Mouse (Mus musculus): ENCODE measurements around the gene Pcolce. TPM values are rescaled to one million over a fixed set of nuclear protein-coding genes. Genes with fewer than 3 reads are reported as not detected.
"Not testable (repeated sequence)": the region's sequence is repeated elsewhere in the genome, so short reads cannot be mapped to it uniquely, and the experiment has no call there.

Gene Pcolce
- polyA plus RNA-seq, 1 experiment from 2014 or later, result 10.5 TPM

- 0 out of 2 replicates have a peak, but pooled peaks cover 4% of the 10 kb centered on the region for H3K4me1 ChIP-seq (ENCODE audit: control insufficient read depth, insufficient read depth, low read length)
- 84% methylated on average over 11 of the region's 11 CpGs for WGBS
- no peaks in the 10 kb centered on the region for H3K27me3 ChIP-seq (replicated peaks; ENCODE audit: control insufficient read depth, insufficient read depth, low read length)
- no peak overlapping the region for H3K4me3 ChIP-seq (ENCODE audit: low read depth, low read length)
- H3K4me2 ChIP-seq (ENCODE audit: low read length), result no peak overlapping the region
- no peaks in the 10 kb centered on the region for H3K36me3 ChIP-seq (ENCODE audit: control insufficient read depth, insufficient read depth, low read length)
- ATAC-seq, result no peak
- H3K9me3 ChIP-seq (replicated peaks; ENCODE audit: control insufficient read depth, low read length), result no peaks in the 10 kb centered on the region
- no peak for DNase-seq (ENCODE audit: low spot score)
- H3K27ac ChIP-seq (ENCODE audit: low read depth, low read length), result no peak overlapping the region
- H3K9ac ChIP-seq (ENCODE audit: low read length), result no peak overlapping the region
These were observed 10.4 kb upstream of the Pcolce start for GRCm38 (mm10) chr5:137623937-137624530.

DNA sequence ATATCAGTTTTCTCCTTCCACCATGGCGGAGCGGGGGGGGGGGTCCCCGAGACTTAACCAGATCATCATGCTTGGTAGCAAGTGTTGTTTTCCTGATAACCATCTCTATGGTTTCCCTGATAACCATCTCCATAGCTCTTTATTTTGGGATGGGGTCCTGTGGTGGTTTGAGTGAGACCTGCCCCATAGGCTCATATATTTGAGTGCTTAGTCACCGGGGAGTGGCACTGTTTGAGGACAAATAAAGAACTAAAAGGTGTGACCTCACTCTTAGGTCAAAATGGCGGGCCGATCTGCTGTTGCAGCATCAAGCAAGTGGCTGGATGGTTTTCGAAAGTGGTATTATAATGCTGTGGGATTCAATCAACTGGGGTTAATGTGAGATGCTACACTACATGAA lies 1.8 kb upstream of the Pcolce start:
- H3K9me3 ChIP-seq (replicated peaks; ENCODE audit: control insufficient read depth, low read length), result no peaks in the 10 kb centered on the region
- H3K9ac ChIP-seq (ENCODE audit: low read length), result no peak overlapping the region
- 92% methylated on average over 7 of the region's 7 CpGs for WGBS
- no peak for DNase-seq (ENCODE audit: low spot score)
- no peak for ATAC-seq
- no peak overlapping the region for H3K4me2 ChIP-seq (ENCODE audit: low read length)
- no peaks in the 10 kb centered on the region for H3K27me3 ChIP-seq (replicated peaks; ENCODE audit: control insufficient read depth, insufficient read depth, low read length)
- no peak overlapping the region for H3K27ac ChIP-seq (ENCODE audit: low read depth, low read length)
- no peak overlapping the region for H3K4me3 ChIP-seq (ENCODE audit: low read depth, low read length)
- no peaks in the 10 kb centered on the region for H3K36me3 ChIP-seq (ENCODE audit: control insufficient read depth, insufficient read depth, low read length)
- H3K4me1 ChIP-seq (ENCODE audit: control insufficient read depth, insufficient read depth, low read length), result no peaks in the 10 kb centered on the region

- H3K9me3 ChIP-seq (replicated peaks; ENCODE audit: control insufficient read depth, low read length); H3K4me3 ChIP-seq (ENCODE audit: low read depth, low read length); ATAC-seq; H3K4me2 ChIP-seq (ENCODE audit: low read length); H3K4me1 ChIP-seq (ENCODE audit: control insufficient read depth, insufficient read depth, low read length); H3K27ac ChIP-seq (ENCODE audit: low read depth, low read length); H3K27me3 ChIP-seq (replicated peaks; ENCODE audit: control insufficient read depth, insufficient read depth, low read length); DNase-seq (ENCODE audit: low spot score); H3K9ac ChIP-seq (ENCODE audit: low read length); H3K36me3 ChIP-seq (ENCODE audit: control insufficient read depth, insufficient read depth, low read length): not testable (repeated sequence)
- 94% methylated on average over 2 of the region's 2 CpGs for whole genome bisulfite sequencing
These were observed 1.3 kb upstream of the Pcolce start for GRCm38 (mm10) chr5:137614921-137615320.

DNA sequence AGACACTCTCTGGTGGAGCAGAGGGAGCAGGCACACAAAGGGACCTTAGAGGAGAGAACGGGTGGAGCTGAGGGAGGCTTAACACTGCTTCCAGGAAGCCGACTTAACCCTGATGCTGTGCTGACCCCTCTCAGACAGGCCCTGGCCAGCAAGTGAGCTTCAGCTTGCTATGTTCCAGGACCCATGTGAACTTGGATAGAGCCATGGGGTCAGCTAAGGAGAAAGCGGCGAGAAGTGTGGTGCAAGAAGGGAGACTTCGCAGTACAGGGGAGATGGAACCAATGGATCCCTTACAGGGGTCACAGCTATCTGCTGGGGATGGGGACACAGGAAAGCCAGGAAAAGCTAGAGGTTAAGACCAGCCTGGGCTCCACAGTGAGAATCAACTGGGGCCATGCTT lies 508 bp downstream of the Pcolce start:
- Histone ChIP-seq H3K27ac (ENCODE audit: low read depth, low read length) (no peak overlapping the region), H3K4me1 (ENCODE audit: control insufficient read depth, insufficient read depth, low read length) (no peaks in the 10 kb centered on the region), H3K4me3 (ENCODE audit: low read depth, low read length) (no peak overlapping the region), H3K9ac (ENCODE audit: low read length) (no peak overlapping the region), H3K9me3 (replicated peaks; ENCODE audit: control insufficient read depth, low read length) (no peaks in the 10 kb centered on the region), H3K27me3 (replicated peaks; ENCODE audit: control insufficient read depth, insufficient read depth, low read length) (0 out of 2 replicates have a peak, but pooled peaks cover 3% of the 10 kb centered on the region), H3K4me2 (ENCODE audit: low read length) (no peak overlapping the region), H3K36me3 (ENCODE audit: control insufficient read depth, insufficient read depth, low read length) (no peaks in the 10 kb centered on the region)
- 64% methylated on average over 5 of the region's 5 CpGs for WGBS
- ATAC-seq (no peak), DNase-seq (ENCODE audit: low spot score) (no peak)

GRCm38 (mm10) chr5:137611245-137611602 lies 2.4 kb downstream of the Pcolce start:
- no peak overlapping the region for H3K9ac ChIP-seq (ENCODE audit: low read length)
- no peak for ATAC-seq
- no peak overlapping the region for H3K4me3 ChIP-seq (ENCODE audit: low read depth, low read length)
- no peaks in the 10 kb centered on the region for H3K4me1 ChIP-seq (ENCODE audit: control insufficient read depth, insufficient read depth, low read length)
- no peaks in the 10 kb centered on the region for H3K36me3 ChIP-seq (ENCODE audit: control insufficient read depth, insufficient read depth, low read length)
- no peak overlapping the region; the same call in 1 of the 2 replicates for H3K27ac ChIP-seq (ENCODE audit: low read depth, low read length)
- H3K27me3 ChIP-seq (replicated peaks; ENCODE audit: control insufficient read depth, insufficient read depth, low read length), result 0 out of 2 replicates have a peak, but pooled peaks cover 3% of the 10 kb centered on the region
- no peak overlapping the region for H3K4me2 ChIP-seq (ENCODE audit: low read length)
- H3K9me3 ChIP-seq (replicated peaks; ENCODE audit: control insufficient read depth, low read length), result no peaks in the 10 kb centered on the region
- no peak for DNase-seq (ENCODE audit: low spot score)
- WGBS, result 51% methylated on average over 6 of the region's 6 CpGs

DNA sequence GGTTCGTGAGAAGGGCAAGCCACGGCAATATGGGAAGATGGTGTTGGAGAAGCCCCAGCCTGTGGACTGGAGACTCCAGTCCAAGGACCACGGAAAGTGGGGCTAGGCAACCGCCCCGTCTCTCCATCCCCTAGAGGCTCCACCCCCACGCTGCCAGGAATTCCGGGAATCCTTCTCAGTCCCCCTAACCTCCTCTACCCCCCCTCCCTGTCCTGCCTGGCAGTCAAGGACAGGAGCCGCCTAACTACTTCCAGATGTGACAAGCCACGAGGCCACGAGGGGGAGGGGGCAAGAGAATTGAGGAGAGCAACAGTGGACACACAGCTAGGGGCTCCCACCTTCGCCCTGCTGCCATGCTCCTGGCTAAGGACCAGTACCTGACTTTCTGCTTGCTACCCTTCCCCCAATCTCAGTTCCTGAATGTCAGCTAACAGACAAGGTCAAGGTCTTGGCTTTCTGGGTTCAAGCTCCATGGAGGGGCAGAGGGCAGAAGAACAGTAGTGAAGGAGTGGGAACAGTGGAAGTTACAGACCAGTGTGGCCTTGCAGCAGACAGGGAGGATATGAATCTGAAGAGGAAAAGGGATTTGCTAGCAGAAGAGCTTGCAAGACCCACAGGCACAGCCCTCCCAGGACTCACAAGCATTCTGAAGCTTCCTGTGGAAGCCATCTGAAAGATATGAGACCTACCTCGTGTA lies 2.9 kb downstream of the Pcolce start:
- ATAC-seq, result no peak
- no peak overlapping the region for H3K9ac ChIP-seq (ENCODE audit: low read length)

DNA sequence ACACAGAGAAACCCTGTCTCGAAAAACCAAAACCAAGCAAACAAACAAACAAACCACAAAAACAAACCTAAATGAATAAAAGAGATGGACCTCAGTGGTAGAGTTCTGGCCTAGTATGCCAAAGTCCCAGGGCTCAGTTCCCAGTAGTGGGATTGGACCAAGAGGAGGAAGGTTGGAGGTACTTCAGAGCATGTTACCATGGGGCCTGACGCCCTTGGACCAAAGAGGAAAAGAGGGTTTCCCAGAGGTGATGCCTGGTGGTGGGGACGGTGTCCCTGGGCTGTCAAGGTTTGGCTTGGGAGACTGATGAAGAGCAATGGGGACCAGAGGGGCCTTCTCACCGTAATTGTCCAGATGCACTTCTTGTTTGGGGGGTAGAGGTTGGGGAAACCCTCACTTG lies 3.5 kb downstream of the Pcolce start:
- Histone ChIP-seq H3K4me3 (ENCODE audit: low read depth, low read length) (no peak overlapping the region), H3K27ac (ENCODE audit: low read depth, low read length) (no peak overlapping the region), H3K4me2 (ENCODE audit: low read length) (no peak overlapping the region; the same call in 1 of the 2 replicates), H3K27me3 (replicated peaks; ENCODE audit: control insufficient read depth, insufficient read depth, low read length) (0 out of 2 replicates have a peak, but pooled peaks cover 3% of the 10 kb centered on the region), H3K9me3 (replicated peaks; ENCODE audit: control insufficient read depth, low read length) (no peaks in the 10 kb centered on the region), H3K9ac (ENCODE audit: low read length) (no peak overlapping the region), H3K4me1 (ENCODE audit: control insufficient read depth, insufficient read depth, low read length) (no peaks in the 10 kb centered on the region), H3K36me3 (ENCODE audit: control insufficient read depth, insufficient read depth, low read length) (no peaks in the 10 kb centered on the region)
- 77% methylated on average over 4 of the region's 4 CpGs for WGBS
- ATAC-seq (no peak), DNase-seq (ENCODE audit: low spot score) (no peak)

More for the DNA sequence above, 2.9 kb downstream of the Pcolce start:
- Histone ChIP-seq H3K27ac (ENCODE audit: low read depth, low read length) (no peak overlapping the region; the same call in 1 of the 2 replicates), H3K4me1 (ENCODE audit: control insufficient read depth, insufficient read depth, low read length) (no peaks in the 10 kb centered on the region), H3K9me3 (replicated peaks; ENCODE audit: control insufficient read depth, low read length) (no peaks in the 10 kb centered on the region), H3K4me2 (ENCODE audit: low read length) (no peak overlapping the region; the same call in 1 of the 2 replicates), H3K36me3 (ENCODE audit: control insufficient read depth, insufficient read depth, low read length) (no peaks in the 10 kb centered on the region), H3K4me3 (ENCODE audit: low read depth, low read length) (no peak overlapping the region), H3K27me3 (replicated peaks; ENCODE audit: control insufficient read depth, insufficient read depth, low read length) (0 out of 2 replicates have a peak, but pooled peaks cover 3% of the 10 kb centered on the region)
- no peak for DNase-seq (ENCODE audit: low spot score)
- WGBS, result 13% methylated on average over 12 of the region's 12 CpGs

GRCm38 (mm10) chr5:137609292-137609691 lies 4.3 kb downstream of the Pcolce start:
- Histone ChIP-seq H3K4me3 (ENCODE audit: low read depth, low read length) (no peak overlapping the region), H3K9me3 (replicated peaks; ENCODE audit: control insufficient read depth, low read length) (no peaks in the 10 kb centered on the region), H3K36me3 (ENCODE audit: control insufficient read depth, insufficient read depth, low read length) (no peaks in the 10 kb centered on the region), H3K27ac (ENCODE audit: low read depth, low read length) (no peak overlapping the region), H3K4me1 (ENCODE audit: control insufficient read depth, insufficient read depth, low read length) (no peaks in the 10 kb centered on the region), H3K9ac (ENCODE audit: low read length) (no peak overlapping the region), H3K4me2 (ENCODE audit: low read length) (no peak overlapping the region), H3K27me3 (replicated peaks; ENCODE audit: control insufficient read depth, insufficient read depth, low read length) (0 out of 2 replicates have a peak, but pooled peaks cover 3% of the 10 kb centered on the region)
- 56% methylated on average over 3 of the region's 3 CpGs for WGBS
- no peak for DNase-seq (ENCODE audit: low spot score)
- no peak for ATAC-seq

GRCm38 (mm10) chr5:137608654-137609190 lies 4.9 kb downstream of the Pcolce start:
- H3K4me3 ChIP-seq (ENCODE audit: low read depth, low read length), result no peak overlapping the region
- H3K4me1 ChIP-seq (ENCODE audit: control insufficient read depth, insufficient read depth, low read length), result no peaks in the 10 kb centered on the region
- no peaks in the 10 kb centered on the region for H3K9me3 ChIP-seq (replicated peaks; ENCODE audit: control insufficient read depth, low read length)
- no peaks in the 10 kb centered on the region for H3K36me3 ChIP-seq (ENCODE audit: control insufficient read depth, insufficient read depth, low read length)
- 0 out of 2 replicates have a peak overlapping the region, but pooled peaks have one; percentile 4 for H3K4me2 ChIP-seq (ENCODE audit: low read length)
- no peak overlapping the region for H3K27ac ChIP-seq (ENCODE audit: low read depth, low read length)
- no peak overlapping the region; the same call in 1 of the 2 replicates for H3K9ac ChIP-seq (ENCODE audit: low read length)
- WGBS, result 18% methylated on average over 23 of the region's 23 CpGs
- no peak for ATAC-seq
- no peak for DNase-seq (ENCODE audit: low spot score)
- 0 out of 2 replicates have a peak, but pooled peaks cover 3% of the 10 kb centered on the region for H3K27me3 ChIP-seq (replicated peaks; ENCODE audit: control insufficient read depth, insufficient read depth, low read length)
